Mouse (Mus musculus) adrenal gland, adult 8-10 months (tissue): ENCODE data around the gene Fut2. TPM values are rescaled to one million over a fixed set of nuclear protein-coding genes. Genes with fewer than 3 reads are reported as not detected.
A peak's percentile ranks its signal among the peaks of the same experiment; 100 is the strongest.

ENCODE experiments used
- DNase-seq: peaks from one replicate; pipeline ENCODE4 v3.0.0; 2022
- total RNA-seq, 4 experiments: library from RNA; stranded (reverse); gene quantifications; 2 replicates each; pipeline ENCODE4 v1.2.4; 2022

Fut2 gene
- total RNA-seq, result under 1 TPM in 2 of 4 experiments, not detected in 2; 0.11 to 0.18 TPM

- DNase-seq, result no peak
Measured at GRCm38 (mm10) chr7:45666161-45666560, at the start of gene Fut2. TSS of gene Fut2 (minus strand) at chr7:45666394.

- peak; percentile 98 for DNase-seq
Measured at GRCm38 (mm10) chr7:45715090-45715708, 49.0 kb upstream of the Fut2 start, which contains the start of gene Rpl18. TSS of gene Rpl18 (plus strand) at chr7:45715457.

DNA sequence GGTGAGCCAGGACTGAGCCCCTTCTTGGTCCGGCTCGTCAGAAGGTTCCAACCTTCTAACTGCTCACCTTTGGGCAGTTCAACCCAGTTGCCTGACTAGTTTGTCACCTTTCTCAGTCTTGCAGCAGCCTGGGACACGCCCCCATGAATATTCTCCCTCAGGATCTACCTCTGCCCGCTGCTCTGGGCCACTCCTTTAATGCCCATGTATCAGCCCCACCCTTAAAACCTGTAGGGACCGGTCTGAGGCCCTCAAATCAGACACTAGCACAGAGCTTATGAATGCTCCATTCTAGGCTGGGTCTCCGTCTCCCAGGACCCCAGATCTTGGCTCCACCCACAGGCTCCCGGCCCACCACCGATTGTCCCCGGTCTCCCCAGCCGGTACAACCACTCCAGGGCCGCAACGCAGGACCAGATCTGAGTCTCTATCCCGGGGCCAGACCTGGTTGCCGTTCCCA, 48.5 kb upstream of the Fut2 start:
- DNase-seq, result no peak

DNA sequence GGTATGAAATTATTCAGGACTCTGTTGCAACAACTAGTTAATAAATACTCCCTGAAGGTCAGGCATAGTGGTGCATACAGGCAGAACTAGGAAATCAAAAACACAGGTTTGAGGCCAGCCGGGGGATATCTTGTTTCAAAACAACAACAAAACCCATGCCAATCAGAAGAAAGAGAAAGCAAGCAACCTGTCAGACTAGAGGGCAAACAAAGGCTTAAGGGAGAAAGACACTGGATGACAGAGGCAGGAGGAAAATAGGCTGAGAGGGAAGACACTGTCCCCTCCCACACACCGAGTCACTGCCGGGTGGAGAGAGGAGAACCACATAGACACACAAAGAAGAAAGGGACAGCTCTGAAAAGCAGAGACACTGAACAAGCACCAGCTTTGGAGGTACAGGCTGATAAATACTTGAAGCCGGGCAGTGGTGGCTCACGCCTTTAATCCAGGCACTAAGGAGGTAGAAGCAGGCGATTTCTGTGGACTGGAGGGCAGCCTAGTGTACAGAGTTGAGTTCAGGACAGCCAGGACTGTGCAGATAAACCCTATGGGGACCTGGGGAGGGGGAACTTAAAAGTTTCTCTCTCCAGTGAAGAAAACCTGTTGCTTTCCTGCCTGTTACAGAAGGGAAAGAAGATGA, 47.8 kb upstream of the Fut2 start:
- no peak for DNase-seq

DNA sequence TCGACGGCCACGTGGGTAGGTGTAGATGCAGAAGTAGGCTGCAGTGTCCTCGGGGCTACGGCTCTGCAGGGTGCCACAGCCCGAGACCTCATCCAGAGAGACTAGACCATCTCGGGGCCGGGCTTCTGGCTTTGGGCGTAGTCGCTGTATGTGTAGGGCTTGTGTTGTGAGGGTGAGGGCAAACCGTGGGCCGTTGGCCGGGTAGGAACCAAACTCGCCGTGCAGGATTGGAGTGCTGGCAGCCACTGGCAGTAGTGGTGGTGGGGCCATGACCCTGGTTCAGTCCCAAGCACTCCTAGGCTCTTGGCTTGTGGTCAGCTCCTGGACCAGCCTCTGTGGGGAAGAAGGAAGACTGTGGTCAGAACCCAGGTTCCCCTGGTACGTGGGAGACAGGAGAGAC, 47.2 kb upstream of the Fut2 start:
- peak; percentile 55 for DNase-seq

GRCm38 (mm10) chr7:45712022-45712757, 46.0 kb upstream of the Fut2 start:
- DNase-seq, result peak; percentile 90

DNA sequence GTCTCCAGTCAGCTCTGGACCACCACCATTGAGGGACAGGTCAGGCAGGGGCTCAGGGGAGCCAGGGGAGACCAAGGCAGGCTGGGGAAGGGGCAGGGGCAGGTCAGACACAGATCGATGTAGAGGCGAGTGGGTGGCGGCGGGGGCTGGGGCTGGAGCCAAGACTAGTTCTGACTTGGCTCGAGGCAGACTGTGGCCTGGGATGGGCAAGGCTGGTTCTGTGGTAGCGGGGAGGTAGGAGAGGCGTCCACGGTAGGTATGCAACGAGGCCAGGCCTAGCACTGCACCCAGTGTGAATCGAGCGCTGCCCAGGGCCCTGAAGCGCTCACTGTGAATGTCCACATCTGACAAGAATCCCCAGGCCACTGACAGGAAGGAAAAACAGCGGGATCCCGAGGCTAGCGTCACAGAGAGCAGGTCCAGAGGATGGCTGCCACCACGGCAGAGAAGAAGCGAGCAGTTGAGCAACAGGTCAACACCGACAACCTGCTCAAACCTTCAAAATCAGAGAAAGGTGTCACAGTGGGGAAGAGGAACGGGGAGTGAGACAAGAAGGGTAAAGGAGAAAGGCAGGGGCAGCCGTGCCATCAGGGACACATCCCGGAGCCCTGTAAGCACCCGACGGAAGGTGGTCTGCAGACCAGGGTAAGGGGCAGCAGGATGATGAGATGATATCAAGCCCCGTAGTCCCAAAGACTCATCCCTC, 45.3 kb upstream of the Fut2 start:
- DNase-seq, result peak; percentile 58

DNA sequence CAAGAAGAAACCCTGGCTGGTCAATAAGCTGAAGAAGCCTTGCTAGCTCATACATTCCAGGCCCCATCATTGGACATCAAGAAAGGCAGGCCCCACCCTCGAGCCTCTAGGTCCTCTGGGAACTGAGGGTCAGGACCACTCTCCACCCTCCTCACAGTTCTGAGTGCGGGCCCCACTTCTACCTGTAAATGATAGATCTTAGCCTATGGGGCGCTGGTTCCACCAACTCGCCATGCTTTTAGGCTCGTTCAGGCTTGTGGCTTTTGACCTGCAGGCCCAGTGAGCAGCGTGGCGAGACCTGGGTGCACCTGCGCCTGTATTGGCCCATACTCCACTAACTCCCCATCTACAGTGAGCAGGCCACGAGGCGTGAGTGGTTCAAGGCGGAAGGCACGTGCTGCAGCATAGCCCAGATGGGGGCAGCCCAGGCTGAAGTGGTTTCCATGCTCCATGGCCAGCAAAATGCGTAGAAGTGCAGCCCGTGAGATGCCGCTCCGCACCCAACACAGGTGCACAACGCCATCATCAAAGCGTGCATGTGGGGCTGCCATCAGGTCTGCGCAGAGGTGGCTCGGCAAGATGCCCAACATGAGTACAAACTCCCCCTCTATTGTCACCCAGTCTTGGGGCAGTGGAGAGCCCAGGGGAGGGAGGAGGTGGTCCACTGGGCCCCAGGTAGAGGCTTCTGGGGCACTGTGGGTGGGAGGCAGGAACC, 44.4 kb upstream of the Fut2 start:
- DNase-seq, result peak; percentile 65

DNA sequence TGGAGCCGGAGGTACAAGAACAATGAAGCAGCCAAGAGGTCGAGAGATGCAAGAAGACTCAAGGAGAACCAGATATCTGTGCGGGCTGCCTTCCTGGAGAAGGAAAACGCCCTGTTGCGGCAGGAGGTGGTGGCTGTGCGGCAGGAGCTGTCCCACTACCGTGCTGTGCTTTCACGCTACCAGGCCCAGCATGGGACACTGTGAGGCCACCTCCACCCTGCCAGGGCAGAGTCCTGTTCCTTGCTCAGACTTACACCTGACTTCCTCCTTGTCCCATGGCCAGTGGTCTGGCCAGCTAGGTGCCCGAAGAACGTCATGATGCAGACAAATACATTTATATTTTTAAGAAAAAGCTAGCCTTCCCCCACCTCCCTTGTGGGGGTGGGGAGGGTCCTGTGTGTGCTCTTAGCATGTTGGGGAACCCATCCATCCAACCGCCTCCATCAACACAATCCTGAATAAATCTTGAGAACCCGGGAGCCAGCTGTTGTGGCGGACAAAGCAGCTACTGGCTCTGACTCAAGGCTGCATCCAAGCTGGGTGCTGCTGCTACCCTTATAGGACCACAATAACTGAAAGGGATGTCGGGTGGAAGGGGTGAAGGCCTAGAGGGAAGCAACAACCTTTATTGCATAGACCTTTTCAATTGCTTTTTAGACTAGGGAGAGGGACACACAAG, 43.6 kb upstream of the Fut2 start:
- no peak for DNase-seq

DNA sequence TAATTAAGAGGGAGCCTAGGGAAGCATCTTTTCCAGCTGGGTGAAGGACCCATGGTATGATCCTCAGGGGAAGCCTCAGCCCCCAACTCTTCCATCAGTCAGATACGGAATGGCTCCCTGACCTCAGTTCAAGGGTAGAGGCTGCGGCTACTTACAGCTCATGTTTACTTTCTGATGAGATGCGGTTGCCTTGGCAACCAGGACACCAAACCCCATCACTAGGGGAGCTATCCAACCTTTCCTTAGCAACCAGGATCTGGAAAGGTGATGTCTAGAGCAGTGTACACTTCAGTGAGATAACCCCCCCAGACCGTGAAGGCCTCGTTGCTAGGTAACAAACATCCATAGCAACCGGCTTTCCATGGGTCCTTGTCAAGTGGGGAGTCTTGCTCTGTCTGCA, 42.8 kb upstream of the Fut2 start:
- no peak for DNase-seq

- DNase-seq, result no peak
Measured at GRCm38 (mm10) chr7:45708221-45708761, 42.1 kb upstream of the Fut2 start.

GRCm38 (mm10) chr7:45707375-45707967, 41.3 kb upstream of the Fut2 start:
- peak; percentile 98 for DNase-seq

- DNase-seq, result peak; percentile 86
Measured at GRCm38 (mm10) chr7:45706721-45707241, 40.6 kb upstream of the Fut2 start.

DNA sequence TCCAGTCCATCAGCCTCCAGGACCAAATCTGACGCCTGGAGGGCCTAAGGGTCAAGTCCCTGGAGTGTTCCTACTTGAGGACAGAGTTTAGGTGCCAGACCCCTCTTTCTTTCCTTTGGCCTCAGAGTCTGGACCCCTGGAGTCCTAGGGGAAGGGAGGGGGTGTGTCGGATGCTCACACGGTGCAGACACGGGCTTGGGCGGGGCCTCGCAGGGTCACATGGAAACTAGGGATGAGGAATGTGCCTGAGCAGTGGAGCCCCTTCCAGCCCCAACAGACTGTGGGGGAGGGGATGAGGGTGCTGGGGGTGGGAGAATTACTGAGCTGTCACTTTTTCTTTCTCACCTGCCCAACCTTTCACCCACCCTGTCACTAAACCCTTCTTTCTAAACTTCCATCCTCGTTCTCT, 39.7 kb upstream of the Fut2 start:
- peak; percentile 91 for DNase-seq

GRCm38 (mm10) chr7:45705443-45705864, 39.3 kb upstream of the Fut2 start:
- no peak for DNase-seq

- peak; percentile 100 for DNase-seq
Measured at GRCm38 (mm10) chr7:45704730-45705442, 38.7 kb upstream of the Fut2 start, which contains the start of gene Dbp. TSS of gene Dbp (plus strand) at chr7:45705088.

GRCm38 (mm10) chr7:45704046-45704559, 37.9 kb upstream of the Fut2 start:
- peak; percentile 75 for DNase-seq

- DNase-seq, result no peak
Measured at GRCm38 (mm10) chr7:45703521-45704033, 37.4 kb upstream of the Fut2 start.

- no peak for DNase-seq
Measured at GRCm38 (mm10) chr7:45702809-45703520, 36.8 kb upstream of the Fut2 start.
